Mouse (Mus musculus) skeletal muscle tissue, adult 2 months (tissue): ENCODE results near the gene Gm10750.
"Not testable (repeated sequence)": the region's sequence is repeated elsewhere in the genome, so short reads cannot be mapped to it uniquely, and the experiment has no call there.

ENCODE experiments used
- DNase-seq: peaks from one replicate; pipeline ENCODE4 v3.0.0-alpha.2; 2012; ENCODE audit warnings: low read depth, low spot score

The Gm10750 gene

DNA sequence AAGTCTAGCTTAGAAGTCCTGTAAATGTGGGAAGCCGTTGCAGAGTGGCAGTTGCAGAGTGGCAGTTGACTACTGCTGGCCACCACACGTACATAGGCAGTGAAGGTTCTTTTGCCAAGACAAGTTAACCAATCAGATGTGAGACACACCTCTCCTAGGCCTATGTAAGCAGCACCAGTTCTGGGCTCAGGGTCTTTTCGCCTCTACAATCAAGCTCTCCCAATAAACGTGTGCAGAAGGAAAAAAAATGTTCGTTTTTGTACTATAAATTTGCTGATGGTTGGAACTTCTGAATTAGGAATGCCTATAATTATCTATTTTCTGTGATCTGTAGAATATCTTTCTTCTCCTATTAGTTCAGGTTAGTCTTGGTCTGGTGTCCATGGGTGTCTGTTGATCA, at the start of gene Gm10750:
Gm10750 (minus strand) TSS at position 101 of the 400 bp plus-strand sequence.
- not testable (repeated sequence) for DNase-seq

DNA sequence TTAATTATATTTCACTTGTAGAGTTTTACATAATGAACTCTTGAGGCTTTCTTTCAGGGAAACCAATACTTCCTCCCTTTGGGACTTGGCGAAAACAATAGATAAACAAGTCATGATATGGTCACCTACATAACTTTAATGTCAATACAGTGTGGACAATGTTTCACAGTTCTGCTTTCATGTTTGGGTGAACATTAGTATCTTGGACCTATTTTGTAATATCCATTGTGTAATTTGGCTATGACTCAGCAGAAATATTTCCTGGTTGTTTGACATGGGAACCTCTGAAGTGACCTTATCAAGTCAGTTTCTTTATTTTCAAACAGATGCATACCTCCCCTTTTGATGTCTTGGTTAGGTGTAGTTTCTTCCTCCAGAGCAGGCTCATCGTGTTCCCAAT, 12.2 kb downstream of the Gm10750 start:
- no peak for DNase-seq

DNA sequence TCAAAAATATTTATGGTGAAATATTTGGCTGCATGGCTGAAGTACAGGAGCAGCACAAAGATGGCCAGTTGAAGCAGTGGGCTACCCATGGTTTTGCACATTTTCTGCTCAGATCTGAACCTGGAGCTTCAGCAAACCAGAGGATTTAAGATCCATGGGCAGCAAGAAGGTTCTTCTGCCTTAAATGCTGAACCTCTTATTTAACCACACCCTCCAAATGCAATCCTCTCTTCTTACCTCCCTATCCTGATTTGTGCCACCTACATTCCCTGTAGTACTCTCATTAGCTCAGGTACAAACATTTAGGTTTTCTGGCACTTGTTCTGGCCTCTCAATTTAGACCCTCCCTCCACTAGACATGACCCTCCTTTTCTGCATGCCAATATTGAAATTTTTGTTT, 13.9 kb downstream of the Gm10750 start, which contains the start of gene Gm1330:
Gm1330 (minus strand) TSS at position 101 of the 400 bp plus-strand sequence.
- DNase-seq: no peak

GRCm38 (mm10) chr2:148995133-148995532, 21.9 kb downstream of the Gm10750 start:
- DNase-seq: no peak
